Mouse (Mus musculus) erythroblast, embryonic 14.5 days (primary cell): Measurements from ENCODE around the gene 2310022B05Rik. TPM values are rescaled to one million over a fixed set of nuclear protein-coding genes. Genes with fewer than 3 reads are reported as not detected.

Source experiments
- H3K27me3 ChIP-seq: 2 replicates; pipeline ENCODE4 v1.6.1; 2012; ENCODE audit warnings: inconsistent platforms; ENCODE audit not compliant: control insufficient read depth
- H3K36me3 ChIP-seq: 2 replicates; pipeline ENCODE4 v1.6.1; 2012; ENCODE audit warnings: mild to moderate bottlenecking, inconsistent platforms; ENCODE audit not compliant: control insufficient read depth
- H3K4me1 ChIP-seq: 2 replicates; pipeline ENCODE4 v1.6.1; 2012; ENCODE audit warnings: inconsistent platforms; ENCODE audit not compliant: control insufficient read depth
- H3K4me3 ChIP-seq: replicated peaks from 2 replicates; pipeline ENCODE3; 2012; ENCODE audit warnings: moderate library complexity, mild to moderate bottlenecking, inconsistent platforms
- H3K9me3 ChIP-seq: 2 replicates; pipeline ENCODE4 v1.6.1; 2012; ENCODE audit warnings: low read length, inconsistent platforms, mixed read lengths; ENCODE audit not compliant: control insufficient read depth
- GATA1 ChIP-seq: IDR thresholded peaks from 2 replicates; pipeline ENCODE4 v1.6.1; 2012; ENCODE audit warnings: low read length, inconsistent platforms, mixed read lengths
- TAL1 ChIP-seq: IDR thresholded peaks from 3 replicates; pipeline ENCODE4 v1.6.1; 2012; ENCODE audit warnings: low read length, inconsistent platforms, mixed read lengths
- polyA plus RNA-seq: library from polyadenylated mRNA; stranded (reverse); fragments of >175 nt; gene quantifications from 2 replicates; pipeline ENCODE4 v1.2.3, GENCODE M21; 2012

The 2310022B05Rik gene
- polyA plus RNA-seq, 1 experiment = 3.5 TPM

- peaks cover 43% of the 10 kb centered on the region for H3K4me1 ChIP-seq
- peaks cover 22% of the 10 kb centered on the region for H3K36me3 ChIP-seq
- H3K27me3 ChIP-seq = no peaks in the 10 kb centered on the region; the same call in 1 of the 2 replicates
- TF ChIP-seq TAL1 (no peak), GATA1 (no peak)
- H3K4me3 ChIP-seq = no peak overlapping the region
- H3K9me3 ChIP-seq = no peaks in the 10 kb centered on the region
These were observed 1.2 kb upstream of the 2310022B05Rik start for GRCm38 (mm10) chr8:124664414-124664813.

- TF ChIP-seq GATA1 = no peak
- no peak for TF ChIP-seq TAL1
- Histone ChIP-seq H3K36me3 (peaks cover 23% of the 10 kb centered on the region), H3K4me1 (peaks cover 47% of the 10 kb centered on the region), H3K9me3 (no peaks in the 10 kb centered on the region), H3K27me3 (no peaks in the 10 kb centered on the region; the same call in 1 of the 2 replicates), H3K4me3 (peak overlapping the region; percentile 93)
These were observed 683 bp upstream of the 2310022B05Rik start for GRCm38 (mm10) chr8:124663874-124664230.

- no peaks in the 10 kb centered on the region; the same call in 1 of the 2 replicates for H3K27me3 ChIP-seq
- H3K4me1 ChIP-seq = peaks cover 60% of the 10 kb centered on the region
- TF ChIP-seq GATA1 (no peak), TAL1 (no peak)
- peaks cover 25% of the 10 kb centered on the region for H3K36me3 ChIP-seq
- H3K4me3 ChIP-seq = peak overlapping the region; percentile 93
- H3K9me3 ChIP-seq = no peaks in the 10 kb centered on the region
These were observed 590 bp downstream of the 2310022B05Rik start for GRCm38 (mm10) chr8:124662446-124663111.

GRCm38 (mm10) chr8:124661781-124662180 is 1.4 kb downstream of the 2310022B05Rik start:
- H3K36me3 ChIP-seq = peaks cover 30% of the 10 kb centered on the region
- no peaks in the 10 kb centered on the region for H3K27me3 ChIP-seq
- H3K4me3 ChIP-seq = peak overlapping the region; percentile 93
- TF ChIP-seq GATA1 (no peak), TAL1 (no peak)
- H3K4me1 ChIP-seq = peaks cover 68% of the 10 kb centered on the region
- H3K9me3 ChIP-seq = no peaks in the 10 kb centered on the region

- no peaks in the 10 kb centered on the region for H3K9me3 ChIP-seq
- no peak for TF ChIP-seq GATA1
- no peak for TF ChIP-seq TAL1
- H3K27me3 ChIP-seq = no peaks in the 10 kb centered on the region
- H3K4me3 ChIP-seq = peak overlapping the region; percentile 53
- peaks cover 94% of the 10 kb centered on the region for H3K4me1 ChIP-seq
- peaks cover 63% of the 10 kb centered on the region for H3K36me3 ChIP-seq
These were observed 4.8 kb downstream of the 2310022B05Rik start for GRCm38 (mm10) chr8:124658415-124658814.

- H3K27me3 ChIP-seq = no peaks in the 10 kb centered on the region
- peaks cover 91% of the 10 kb centered on the region for H3K4me1 ChIP-seq
- TF ChIP-seq TAL1 = no peak
- TF ChIP-seq GATA1 = 0 out of 2 replicates have a peak, but pooled peaks have one; percentile 20
- H3K9me3 ChIP-seq = no peaks in the 10 kb centered on the region
- peaks cover 68% of the 10 kb centered on the region for H3K36me3 ChIP-seq
- H3K4me3 ChIP-seq = peak overlapping the region; percentile 53
These were observed 5.2 kb downstream of the 2310022B05Rik start for GRCm38 (mm10) chr8:124657961-124658360.

GRCm38 (mm10) chr8:124653568-124654475 is 9.3 kb downstream of the 2310022B05Rik start:
- no peaks in the 10 kb centered on the region for H3K9me3 ChIP-seq
- peaks cover 80% of the 10 kb centered on the region for H3K36me3 ChIP-seq
- TF ChIP-seq GATA1 = no peak
- no peak for TF ChIP-seq TAL1
- H3K4me1 ChIP-seq = peaks cover 54% of the 10 kb centered on the region
- no peaks in the 10 kb centered on the region for H3K27me3 ChIP-seq
- H3K4me3 ChIP-seq = no peak overlapping the region

GRCm38 (mm10) chr8:124652546-124652945 is 10.6 kb downstream of the 2310022B05Rik start:
- H3K4me1 ChIP-seq = peaks cover 46% of the 10 kb centered on the region
- H3K36me3 ChIP-seq = peaks cover 84% of the 10 kb centered on the region
- H3K27me3 ChIP-seq = no peaks in the 10 kb centered on the region
- no peaks in the 10 kb centered on the region for H3K9me3 ChIP-seq
- H3K4me3 ChIP-seq = no peak overlapping the region
- no peak for TF ChIP-seq TAL1
- TF ChIP-seq GATA1 = no peak

GRCm38 (mm10) chr8:124651776-124652175 is 11.4 kb downstream of the 2310022B05Rik start:
- Histone ChIP-seq H3K4me3 (no peak overlapping the region), H3K4me1 (peaks cover 38% of the 10 kb centered on the region), H3K36me3 (peaks cover 82% of the 10 kb centered on the region), H3K9me3 (no peaks in the 10 kb centered on the region), H3K27me3 (no peaks in the 10 kb centered on the region)
- TF ChIP-seq TAL1 = no peak
